Mouse (Mus musculus) right cerebral cortex, postnatal 25 days (tissue): ENCODE data around the gene Zbtb40.

ENCODE experiments used
- DNase-seq: peaks from one replicate; pipeline ENCODE4 v3.0.0; 2022

Gene Zbtb40

GRCm38 (mm10) chr4:137032456-137032855 is 16.1 kb downstream of the Zbtb40 start:
- DNase-seq = no peak

- no peak for DNase-seq
These were observed 17.3 kb downstream of the Zbtb40 start for GRCm38 (mm10) chr4:137031319-137031718.

GRCm38 (mm10) chr4:137029348-137029747 is 19.3 kb downstream of the Zbtb40 start:
- no peak for DNase-seq

GRCm38 (mm10) chr4:137027051-137027450 is 21.6 kb downstream of the Zbtb40 start:
- DNase-seq = no peak

GRCm38 (mm10) chr4:137025570-137025969 is 23.0 kb downstream of the Zbtb40 start:
- DNase-seq = no peak

- no peak for DNase-seq
These were observed 23.5 kb downstream of the Zbtb40 start for GRCm38 (mm10) chr4:137025133-137025532.

GRCm38 (mm10) chr4:137020065-137020464 is 28.5 kb downstream of the Zbtb40 start:
- DNase-seq = no peak

GRCm38 (mm10) chr4:137015934-137016333 is 32.7 kb downstream of the Zbtb40 start:
- DNase-seq = no peak

GRCm38 (mm10) chr4:137015476-137015856 is 33.1 kb downstream of the Zbtb40 start:
- DNase-seq = no peak

- no peak for DNase-seq
These were observed 33.7 kb downstream of the Zbtb40 start for GRCm38 (mm10) chr4:137014654-137015475.

- DNase-seq = no peak
These were observed 34.5 kb downstream of the Zbtb40 start for GRCm38 (mm10) chr4:137014124-137014523.

- no peak for DNase-seq
These were observed 41.6 kb downstream of the Zbtb40 start for GRCm38 (mm10) chr4:137006966-137007365.

GRCm38 (mm10) chr4:137001825-137002224 is 46.8 kb downstream of the Zbtb40 start:
- no peak for DNase-seq

GRCm38 (mm10) chr4:137001020-137001419 is 47.6 kb downstream of the Zbtb40 start:
- no peak for DNase-seq

- DNase-seq = no peak
These were observed 50.2 kb downstream of the Zbtb40 start for GRCm38 (mm10) chr4:136998371-136998770.

- peak; percentile 20 for DNase-seq
These were observed 50.8 kb downstream of the Zbtb40 start for GRCm38 (mm10) chr4:136997723-136998345.

- DNase-seq = no peak
These were observed 51.7 kb downstream of the Zbtb40 start for GRCm38 (mm10) chr4:136996933-136997332.

- DNase-seq = no peak
These were observed 53.2 kb downstream of the Zbtb40 start for GRCm38 (mm10) chr4:136995361-136995760.

- no peak for DNase-seq
These were observed 66.5 kb downstream of the Zbtb40 start for GRCm38 (mm10) chr4:136981993-136982695.

- peak; percentile 43 for DNase-seq
These were observed 67.3 kb downstream of the Zbtb40 start for GRCm38 (mm10) chr4:136981347-136981746.

GRCm38 (mm10) chr4:136980921-136981320 is 67.7 kb downstream of the Zbtb40 start:
- no peak for DNase-seq

GRCm38 (mm10) chr4:136977244-136977643 is 71.4 kb downstream of the Zbtb40 start:
- DNase-seq = no peak

GRCm38 (mm10) chr4:136970939-136971338 is 77.7 kb downstream of the Zbtb40 start:
- peak; percentile 26 for DNase-seq
